Mouse (Mus musculus) testis, postnatal 10 days (tissue): ENCODE measurements around the gene Fam71a.

Experiments used
- DNase-seq: peaks from one replicate; pipeline ENCODE4 v3.0.0; 2021; ENCODE audit warnings: low spot score

Gene Fam71a

DNA sequence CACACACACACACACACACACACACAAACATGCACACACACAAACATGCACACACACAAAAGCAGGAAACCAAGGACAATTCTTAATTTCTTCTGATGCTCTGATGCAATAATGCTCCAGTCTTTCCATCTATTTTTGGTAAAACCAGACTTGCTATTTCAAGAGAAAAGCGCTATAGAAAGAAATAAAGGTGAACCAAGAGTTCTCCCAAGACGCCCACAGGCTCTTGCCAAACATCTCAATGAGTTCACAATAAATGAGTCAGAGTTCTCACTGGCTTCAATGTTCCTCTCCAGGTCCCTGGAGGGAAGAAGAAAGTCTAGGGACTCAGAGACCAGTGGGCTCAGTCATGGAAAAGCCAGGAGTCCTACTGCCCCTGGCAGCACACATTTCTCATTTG is 40.9 kb downstream of the Fam71a start:
- DNase-seq = no peak

- DNase-seq = no peak
Measured at GRCm38 (mm10) chr1:191122744-191123143, 41.9 kb downstream of the Fam71a start.

DNA sequence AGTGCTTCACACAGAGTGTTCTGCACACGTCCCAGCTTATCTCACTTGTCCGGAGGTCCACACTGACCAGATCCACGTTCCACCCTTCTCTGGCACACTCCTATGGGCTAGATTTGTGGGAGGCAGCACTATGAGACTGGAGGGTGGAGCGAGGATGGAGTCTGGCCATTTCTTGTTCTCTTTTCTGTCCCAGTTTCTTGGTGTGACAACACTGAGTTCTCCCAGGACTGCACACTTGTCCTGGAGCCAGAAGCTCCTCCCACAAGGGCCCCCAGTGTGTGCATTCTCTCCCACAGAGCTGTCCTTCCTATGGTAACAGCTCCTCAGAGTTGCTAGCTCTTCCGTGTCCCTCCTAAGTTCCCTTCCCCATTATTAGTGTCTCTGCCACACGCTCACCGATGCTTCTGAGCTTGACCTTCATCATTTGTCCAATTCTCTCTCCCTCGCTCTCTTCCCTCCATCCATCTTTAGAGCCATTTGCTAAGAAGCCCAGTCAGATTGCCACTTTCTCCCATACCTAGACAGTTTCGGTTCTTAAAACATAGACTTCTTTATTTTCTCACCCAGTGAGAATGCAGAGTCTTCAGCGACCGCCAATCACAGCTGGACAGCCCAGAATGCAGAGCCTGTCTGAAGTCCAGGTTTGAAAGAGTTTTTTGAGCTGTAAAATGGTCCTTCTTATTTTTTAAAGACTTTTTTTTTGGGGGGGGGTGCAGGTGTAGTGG is 48.9 kb downstream of the Fam71a start:
- peak; percentile 46 for DNase-seq

DNA sequence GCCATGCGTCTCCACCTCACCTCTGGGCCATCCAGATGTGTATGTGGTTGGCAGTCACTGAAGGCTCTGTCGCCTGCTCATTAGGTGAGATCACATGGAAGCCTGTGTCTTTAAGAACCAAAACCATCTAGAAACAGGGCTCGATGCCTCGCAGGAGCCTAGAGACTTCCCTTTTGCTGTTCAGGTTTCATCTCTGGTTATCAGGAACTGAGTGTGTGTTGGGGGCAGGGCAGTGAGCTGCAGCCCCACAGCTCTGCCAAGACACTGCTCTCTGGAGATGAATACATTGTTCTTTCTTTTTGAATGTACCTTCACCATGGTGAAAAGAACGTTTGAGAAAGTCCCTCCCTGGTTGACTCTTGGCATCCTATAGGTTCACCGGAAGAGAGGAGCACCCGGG is 49.7 kb downstream of the Fam71a start:
- no peak for DNase-seq
